Mouse (Mus musculus): ENCODE results near the gene Sorcs2.

- no peak for TF ChIP-seq CTCF (IDR thresholded peaks at IDR 0.05; ENCODE audit: borderline replicate concordance, control insufficient read depth, extremely low read depth, insufficient read depth, low read length, poor library complexity)
- TF ChIP-seq POLR2A (IDR thresholded peaks at IDR 0.05; ENCODE audit: control insufficient read depth, extremely low read depth, insufficient read depth, low read length, poor library complexity): no peak
These were observed 424.1 kb downstream of the Sorcs2 start for GRCm38 (mm10) chr5:35973800-35974199.

Data from thymus, adult 2 months (tissue).